ENCODE assay signal across 20 mouse cellular contexts in the genomic region with DNA sequence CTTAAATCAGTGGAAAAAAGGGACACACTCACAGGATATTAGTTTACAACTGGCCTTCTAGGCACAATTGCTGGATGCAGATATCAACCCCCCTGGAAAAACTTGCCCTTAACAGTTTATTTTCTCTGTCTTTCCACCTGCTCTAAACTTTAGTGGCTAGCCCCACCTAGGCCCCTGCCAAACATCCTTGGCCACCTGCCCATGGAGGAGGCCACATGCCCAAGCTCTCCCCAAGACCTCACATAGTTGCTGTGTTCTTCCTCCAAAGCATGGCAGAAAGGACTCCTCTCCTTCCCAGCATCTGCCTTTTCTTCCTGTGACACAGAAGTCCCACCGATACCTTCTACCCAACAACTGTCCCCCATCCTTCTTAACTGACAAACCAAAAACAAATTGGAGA. TPM values are rescaled to one million over a fixed set of nuclear protein-coding genes. Genes with fewer than 3 reads are reported as not detected.
"Had no signal": no experiment of that assay in that cellular context is flagged by ENCODE, and none has a peak within 500 bp of the region (broad histone marks: within the 10 kb centered on the region; RNA-seq: fewer than 3 reads in every experiment).

No protein-coding gene starts in this region.

- H3K4me1 ChIP-seq: midbrain, embryonic 10.5 days; midbrain, embryonic 12.5 days; neural tube, embryonic 13.5 days; neural tube, embryonic 15.5 days had no signal

- DNase-seq: lung, adult 18-20 months; lung, embryonic 14.5 days; lung, postnatal 10 days; lung, postnatal 4 days; midbrain, embryonic 14.5 days; retina, postnatal 1 day; right cerebral cortex, adult 18-20 months; right cerebral cortex, postnatal 25 days; right cerebral cortex, postnatal 4 days; spleen, adult 18-20 months; thymus, adult 18-20 months; thymus, postnatal 14 days; thymus, postnatal 36 days had no signal

- H3K9ac ChIP-seq: lung, embryonic 14.5 days; midbrain, embryonic 12.5 days; neural tube, embryonic 13.5 days; neural tube, embryonic 15.5 days had no signal

- H3K27ac ChIP-seq: midbrain, embryonic 10.5 days; midbrain, embryonic 12.5 days; neural tube, embryonic 13.5 days; neural tube, embryonic 15.5 days had no signal

- H3K27me3 ChIP-seq: midbrain, embryonic 12.5 days; neural tube, embryonic 13.5 days; neural tube, embryonic 15.5 days had no signal

- H3K36me3 ChIP-seq: midbrain, embryonic 10.5 days; midbrain, embryonic 12.5 days; neural tube, embryonic 13.5 days; neural tube, embryonic 15.5 days had no signal

- H3K4me3 ChIP-seq: midbrain, embryonic 10.5 days; midbrain, embryonic 12.5 days; myocyte; neural tube, embryonic 13.5 days; neural tube, embryonic 15.5 days had no signal

RNA-seq across cellular contexts. Expression of gene Pjvk, which starts 46.0 kb away (rescaled TPM):
- total RNA-seq: megakaryocyte-erythroid progenitor cell, adult 5-6 weeks had no signal
- polyA plus RNA-seq: small intestine, adult 2 months had no signal
